Mouse (Mus musculus) myocyte (in vitro differentiated cells): ENCODE data around the gene Unc13c.

Experiments used
- CEBPB ChIP-seq: IDR thresholded peaks from 2 replicates; pipeline ENCODE4 v1.6.1; 2011; ENCODE audit warnings: mild to moderate bottlenecking, moderate library complexity; ENCODE audit not compliant: poor library complexity, insufficient read depth, severe bottlenecking
- E2F4 ChIP-seq: IDR thresholded peaks from one replicate; pipeline ENCODE4 v1.6.1; 2011; ENCODE audit warnings: mild to moderate bottlenecking, control low read depth, moderate library complexity; ENCODE audit not compliant: insufficient read depth
- MAX ChIP-seq: IDR thresholded peaks from one replicate; pipeline ENCODE4 v1.6.1; 2011; ENCODE audit warnings: low read depth, mild to moderate bottlenecking, control low read depth
- MYOD1 ChIP-seq, 3 experiments: IDR thresholded peaks; one replicate each; pipeline ENCODE4 v1.6.1; 2011; ENCODE audit warnings: control low read depth in 2 of 3, low read depth in 2 of 3, mild to moderate bottlenecking in 2 of 3, moderate library complexity in 1 of 3; ENCODE audit not compliant: insufficient read length in 2 of 3, control insufficient read depth in 1 of 3
- MYOG ChIP-seq, 3 experiments: IDR thresholded peaks; one replicate each; pipeline ENCODE4 v1.6.1; 2011; ENCODE audit warnings: control low read depth in 2 of 3, low read depth in 2 of 3, mild to moderate bottlenecking in 2 of 3; ENCODE audit not compliant: insufficient read length in 2 of 3, control insufficient read depth in 1 of 3, insufficient read depth in 1 of 3
- POLR2A ChIP-seq: IDR thresholded peaks from one replicate; pipeline ENCODE4 v1.6.1; 2011; ENCODE audit warnings: low read depth, mild to moderate bottlenecking, control low read depth, moderate library complexity; ENCODE audit not compliant: insufficient read length
- POLR2AphosphoS2 ChIP-seq: IDR thresholded peaks from one replicate; pipeline ENCODE4 v1.6.1; 2011; ENCODE audit warnings: low read depth, control low read depth; ENCODE audit not compliant: insufficient read length
- SRF ChIP-seq: IDR thresholded peaks from one replicate; pipeline ENCODE4 v1.6.1; 2011; ENCODE audit warnings: low read depth; ENCODE audit not compliant: control insufficient read depth, insufficient read length
- TCF12 ChIP-seq: IDR thresholded peaks from one replicate; pipeline ENCODE4 v1.6.1; 2011; ENCODE audit warnings: mild to moderate bottlenecking, control low read depth; ENCODE audit not compliant: poor library complexity, insufficient read depth, severe bottlenecking
- TCF3 ChIP-seq: IDR thresholded peaks from one replicate; pipeline ENCODE4 v1.6.1; 2011; ENCODE audit warnings: low read depth, control low read depth; ENCODE audit not compliant: insufficient read length
- USF1 ChIP-seq: IDR thresholded peaks from one replicate; pipeline ENCODE4 v1.6.1; 2011; ENCODE audit warnings: low read depth, mild to moderate bottlenecking, control low read depth, moderate library complexity

DNA sequence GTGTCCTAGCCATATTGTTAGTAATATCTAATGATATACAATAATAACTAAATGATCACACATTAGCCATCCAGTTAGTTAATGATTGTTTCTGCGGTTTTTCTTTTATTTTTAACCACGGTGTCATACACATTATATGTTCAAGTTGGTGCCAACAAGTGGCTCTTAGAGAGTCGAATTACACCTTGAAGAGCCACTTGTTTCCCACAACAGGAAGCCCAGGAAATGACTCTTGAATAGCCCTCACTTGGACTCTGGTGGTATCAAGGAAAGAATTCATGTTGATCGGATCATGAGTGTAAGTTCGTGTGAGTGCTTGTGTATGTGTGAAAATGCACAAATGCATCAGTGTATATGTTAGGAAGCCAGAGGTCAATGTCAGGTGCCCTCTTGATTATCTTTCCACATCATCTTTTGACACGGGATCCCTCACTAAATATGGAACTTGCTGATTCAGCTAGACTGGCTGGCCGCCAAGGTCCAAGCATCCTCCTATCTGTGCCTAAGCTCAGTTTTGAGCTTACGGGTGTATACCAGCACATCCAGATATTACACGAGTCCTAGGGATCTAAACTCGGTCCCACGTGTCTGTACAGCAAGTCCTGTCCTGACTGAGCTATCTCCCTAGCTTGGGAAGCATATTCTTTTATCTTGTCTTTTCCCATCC, 46.2 kb downstream of the Unc13c start:
- TF ChIP-seq POLR2A = no peak
- no peak for TF ChIP-seq USF1
- TF ChIP-seq CEBPB = no peak
- TF ChIP-seq TCF12 = no peak
- TF ChIP-seq MYOD1 (IDR thresholded peaks at IDR 0.05; ENCODE audit: control insufficient read depth in 1 of 3, insufficient read length in 2 of 3, low read depth in 2 of 3) = no peak
- TF ChIP-seq TCF3 = no peak
- TF ChIP-seq E2F4 = no peak
- TF ChIP-seq POLR2AphosphoS2 = no peak
- no peak for TF ChIP-seq MYOG (IDR thresholded peaks at IDR 0.05; ENCODE audit: control insufficient read depth in 1 of 3, insufficient read depth in 1 of 3, insufficient read length in 2 of 3, low read depth in 2 of 3)
- no peak for TF ChIP-seq MAX
- no peak for TF ChIP-seq SRF
